Mouse (Mus musculus) lung, postnatal 4 days (tissue): Measurements from ENCODE around the gene Pfkfb3.

ENCODE experiments used
- DNase-seq, 2 experiments: peaks; one replicate each; pipeline ENCODE4 v3.0.0; 2021

Gene Pfkfb3

GRCm38 (mm10) chr2:11500666-11501065, 53.2 kb downstream of the Pfkfb3 start:
- peak in 1 of 2 experiments; percentile 26 for DNase-seq

DNA sequence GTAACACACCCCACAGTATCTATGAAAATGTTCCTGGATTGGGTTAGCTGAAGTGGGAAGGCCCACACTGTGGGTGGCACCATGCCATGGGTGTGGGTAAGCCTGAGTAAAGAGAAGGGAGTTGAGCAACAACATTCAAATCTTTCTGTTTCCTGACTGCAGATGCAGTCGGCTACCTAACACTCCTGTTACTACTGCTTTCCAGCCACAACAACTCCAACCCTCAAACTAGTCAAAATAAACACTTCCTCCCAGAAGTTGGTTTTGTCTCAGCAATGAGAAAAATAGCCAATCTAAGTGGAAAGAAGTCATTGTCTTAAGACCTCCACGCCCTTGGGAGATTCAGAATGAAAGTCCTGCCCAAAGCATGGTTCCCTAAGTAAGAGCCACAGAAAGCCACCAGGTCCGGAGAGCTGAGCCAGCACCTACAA, 57.3 kb downstream of the Pfkfb3 start:
- DNase-seq = peak; percentile 62 to 69

GRCm38 (mm10) chr2:11494841-11495255, 59.0 kb downstream of the Pfkfb3 start:
- peak in 1 of 2 experiments; percentile 47 for DNase-seq

DNA sequence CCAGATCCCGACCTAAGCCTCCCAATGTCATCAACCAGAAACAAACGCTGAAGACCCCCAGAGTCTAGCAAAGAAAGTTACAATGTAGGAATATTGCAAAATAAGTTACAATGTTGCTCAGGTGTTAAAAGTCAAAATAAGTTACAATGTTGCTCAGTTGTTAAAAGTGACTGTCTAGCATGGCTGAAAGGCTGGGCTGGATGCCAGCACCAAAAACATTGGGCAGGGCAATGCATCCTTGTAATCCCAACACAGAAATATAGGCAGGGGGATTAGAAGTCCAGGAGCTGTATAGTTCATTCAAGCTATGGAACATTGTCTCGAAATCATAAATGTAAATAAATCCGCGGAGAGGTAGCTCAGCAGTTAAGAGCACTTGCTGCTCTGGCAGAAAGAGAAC, 61.0 kb downstream of the Pfkfb3 start:
- DNase-seq = no peak

GRCm38 (mm10) chr2:11491471-11491870, 62.4 kb downstream of the Pfkfb3 start:
- DNase-seq = no peak

GRCm38 (mm10) chr2:11490554-11490953, 63.3 kb downstream of the Pfkfb3 start:
- DNase-seq = no peak

DNA sequence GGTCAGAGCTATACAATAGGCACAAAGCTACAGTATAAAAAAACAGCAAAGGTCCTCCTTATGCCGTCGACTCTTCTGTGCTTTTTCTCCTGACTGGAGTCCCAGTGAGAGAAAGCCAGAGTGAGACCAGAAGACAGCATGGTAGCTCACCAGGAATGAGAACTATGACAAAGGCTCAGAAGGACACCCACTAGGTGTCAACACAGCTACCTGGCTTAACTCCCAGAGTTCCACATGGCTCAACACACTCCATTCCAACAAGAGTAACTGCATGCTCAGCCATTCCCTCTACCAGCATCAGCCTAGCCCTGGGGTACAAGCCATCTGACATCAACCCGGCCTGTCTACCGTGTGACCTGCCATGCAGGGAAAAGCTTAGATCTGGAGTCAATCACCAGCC, 70.7 kb downstream of the Pfkfb3 start:
- no peak for DNase-seq

- no peak for DNase-seq
Measured at GRCm38 (mm10) chr2:11482364-11482763, 71.5 kb downstream of the Pfkfb3 start.

- DNase-seq = no peak
Measured at GRCm38 (mm10) chr2:11478960-11479359, 74.9 kb downstream of the Pfkfb3 start.

DNA sequence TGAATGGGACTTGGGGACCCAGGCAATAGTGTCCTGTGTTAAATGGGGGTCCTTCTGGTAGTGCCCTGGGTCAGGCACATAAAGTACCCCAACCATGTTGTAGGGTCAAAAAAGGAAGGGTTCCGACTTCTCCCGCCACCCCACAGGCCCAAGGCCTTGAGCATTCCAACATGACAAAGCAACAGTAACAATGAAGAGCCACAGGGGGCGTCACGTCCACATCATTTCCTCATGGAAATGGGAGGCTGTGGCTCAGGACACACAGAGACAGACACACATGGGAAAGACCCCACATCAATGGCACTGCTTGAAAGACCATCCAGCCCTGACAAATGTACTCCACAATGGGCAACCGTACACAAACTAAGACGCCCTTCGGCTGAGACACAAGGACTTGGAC, 78.6 kb downstream of the Pfkfb3 start:
- DNase-seq = no peak

DNA sequence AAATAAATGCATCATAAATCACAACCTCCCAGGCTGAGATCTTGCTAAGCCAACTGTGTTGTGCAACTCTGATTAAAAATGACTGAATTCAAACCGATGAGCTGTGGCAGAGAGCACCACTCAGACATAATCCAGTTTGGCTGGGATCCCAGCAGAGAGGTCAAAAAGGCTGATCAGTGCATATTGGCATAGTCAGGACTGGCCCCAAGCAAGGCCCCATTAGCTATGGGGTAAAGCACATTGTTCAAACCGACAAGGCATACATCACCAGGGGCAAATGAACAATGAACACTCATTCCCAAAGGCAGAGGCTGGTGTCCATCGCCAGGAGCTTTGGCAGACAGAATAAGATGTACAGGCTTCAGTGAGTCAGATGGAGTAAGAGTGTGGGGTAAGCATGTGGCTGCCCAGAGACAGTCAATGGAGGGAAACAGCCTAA, 89.2 kb downstream of the Pfkfb3 start:
- DNase-seq = peak; percentile 38 to 56

DNA sequence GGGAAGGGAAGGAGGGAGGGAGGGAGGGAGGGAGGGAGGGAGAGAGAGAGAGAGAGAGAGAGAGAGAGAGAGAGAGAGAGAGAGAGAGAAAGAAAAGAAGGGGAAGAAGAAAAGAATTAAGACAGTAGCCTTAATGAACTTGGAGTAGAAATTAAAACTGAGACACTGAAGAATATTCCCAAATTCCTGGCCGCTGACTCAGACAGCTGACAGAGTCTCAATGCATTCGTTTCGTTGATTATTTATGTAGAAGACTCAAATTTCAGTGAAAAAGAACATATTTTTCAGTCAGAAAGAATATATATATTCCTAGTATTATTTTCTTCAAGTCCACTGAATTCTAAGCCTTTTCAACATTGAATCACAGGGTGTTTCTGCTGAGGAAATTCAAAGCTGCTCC, 92.9 kb downstream of the Pfkfb3 start:
- no peak for DNase-seq

DNA sequence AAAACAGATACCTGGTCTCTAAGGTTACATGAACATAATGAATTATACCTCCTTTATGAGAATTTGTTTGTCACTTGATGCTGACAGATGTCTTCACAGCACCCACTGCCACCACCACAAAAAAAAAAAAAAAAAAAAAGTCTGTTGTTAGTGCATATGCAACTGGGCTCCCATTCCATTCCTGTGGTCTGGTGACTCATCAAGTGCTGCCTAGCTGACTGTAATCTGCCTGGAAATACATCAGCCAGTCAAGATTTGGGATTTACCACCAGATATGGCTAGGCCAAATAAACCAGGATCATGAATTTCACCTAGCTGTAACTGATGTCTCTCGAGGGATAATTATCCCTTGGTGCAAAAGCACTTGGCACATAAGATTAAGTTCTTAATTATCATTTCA, 95.4 kb downstream of the Pfkfb3 start:
- no peak for DNase-seq

DNA sequence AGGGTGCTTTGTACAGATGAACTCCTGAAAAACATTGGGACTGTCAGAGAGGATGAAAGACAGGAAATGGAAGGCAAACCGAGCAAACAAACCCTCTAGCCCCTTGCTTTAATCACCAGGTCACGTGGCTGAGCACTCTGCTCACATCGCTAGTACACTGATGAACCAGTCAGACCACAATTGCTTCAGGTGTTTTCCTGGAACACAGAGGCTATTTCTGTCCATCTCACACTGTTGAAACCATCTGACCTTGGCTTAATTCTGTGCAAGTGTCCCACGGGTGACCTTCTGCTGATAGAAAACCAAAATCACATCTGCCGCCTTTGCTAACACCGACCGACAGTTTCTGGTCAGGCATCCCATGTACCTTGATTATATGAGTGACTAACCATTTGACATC, 96.0 kb downstream of the Pfkfb3 start:
- DNase-seq = no peak

DNA sequence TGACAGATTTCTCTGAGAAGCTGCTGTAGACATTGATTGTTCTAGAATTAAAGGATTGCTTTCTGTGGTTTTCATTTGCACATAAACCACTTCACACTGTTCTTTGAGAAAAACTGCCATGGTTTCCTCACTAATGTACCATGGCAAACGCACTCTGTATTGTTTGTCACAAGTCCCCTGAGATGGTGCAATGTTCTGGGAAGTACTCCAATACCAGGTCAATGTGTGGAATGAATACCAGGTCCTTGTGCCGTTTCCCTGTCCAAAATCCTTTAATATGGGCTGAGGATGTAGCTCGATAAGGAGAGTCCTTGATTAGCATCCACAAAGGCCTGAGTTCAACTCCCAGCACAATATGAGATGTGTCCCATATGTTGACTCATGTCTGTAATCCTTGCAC, 105.2 kb downstream of the Pfkfb3 start:
- no peak for DNase-seq

GRCm38 (mm10) chr2:11447865-11448264, 106.0 kb downstream of the Pfkfb3 start:
- DNase-seq = peak; percentile 25 to 42

DNA sequence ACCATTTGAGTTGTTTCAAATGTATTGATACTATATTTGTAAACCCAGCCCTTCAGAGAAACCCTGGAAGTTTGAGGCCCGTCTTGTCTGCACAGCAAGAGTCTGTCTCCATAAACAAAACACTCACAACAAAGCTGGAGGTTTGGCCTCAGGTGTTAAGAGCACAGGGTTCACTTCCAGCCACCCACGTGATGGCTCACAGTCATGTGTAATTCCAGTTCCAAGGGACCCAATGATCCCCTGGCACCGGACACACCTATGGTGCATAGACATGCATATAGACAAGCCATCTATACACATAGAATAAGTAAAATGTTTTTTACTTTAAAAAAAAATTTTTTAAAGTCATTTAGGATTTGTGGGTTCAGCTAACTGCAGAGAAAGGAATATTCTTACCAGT, 108.2 kb downstream of the Pfkfb3 start:
- DNase-seq = no peak

DNA sequence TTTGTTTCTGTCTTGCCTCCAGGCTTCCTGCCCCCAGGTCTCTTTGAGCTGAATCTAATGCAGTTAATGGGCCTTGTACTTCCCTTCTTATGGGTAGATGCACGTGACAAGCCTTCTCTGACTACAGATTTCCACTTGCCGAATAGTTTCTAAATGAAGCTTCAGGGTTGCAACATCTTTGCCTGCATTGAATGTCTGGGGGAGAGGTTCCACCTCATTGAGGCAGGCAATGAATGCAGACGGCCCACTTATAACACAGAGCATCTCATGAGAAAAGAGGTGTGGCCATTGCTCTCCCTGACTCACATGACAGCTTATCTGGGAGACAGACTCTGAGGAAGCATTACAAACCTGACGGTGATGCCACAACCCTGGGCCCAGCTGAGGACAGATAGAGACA, 112.0 kb downstream of the Pfkfb3 start:
- peak in 1 of 2 experiments; percentile 20 for DNase-seq

- peak; percentile 57 to 87 for DNase-seq
Measured at GRCm38 (mm10) chr2:11438231-11438954, 115.5 kb downstream of the Pfkfb3 start.

DNA sequence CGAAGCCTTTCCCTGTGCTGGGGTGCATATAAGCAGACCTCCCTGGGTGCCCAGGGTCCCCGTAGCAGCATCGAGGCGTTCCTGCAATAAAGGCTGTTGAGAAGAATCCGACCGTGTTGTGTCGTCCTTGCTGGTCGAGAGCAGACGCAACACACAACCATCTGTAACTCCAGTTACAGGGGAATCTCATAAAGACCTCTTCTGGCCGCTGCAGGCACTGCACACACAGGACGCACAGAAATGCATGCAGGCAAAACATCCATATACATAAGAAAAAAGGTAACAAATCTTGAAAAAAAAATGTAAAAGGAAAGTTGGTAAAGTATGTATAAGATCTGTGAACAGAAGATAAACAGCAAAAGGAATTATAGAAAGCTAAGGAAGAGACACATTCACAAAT, 117.5 kb downstream of the Pfkfb3 start:
- no peak for DNase-seq

- no peak for DNase-seq
Measured at GRCm38 (mm10) chr2:11433353-11433752, 120.5 kb downstream of the Pfkfb3 start.

DNA sequence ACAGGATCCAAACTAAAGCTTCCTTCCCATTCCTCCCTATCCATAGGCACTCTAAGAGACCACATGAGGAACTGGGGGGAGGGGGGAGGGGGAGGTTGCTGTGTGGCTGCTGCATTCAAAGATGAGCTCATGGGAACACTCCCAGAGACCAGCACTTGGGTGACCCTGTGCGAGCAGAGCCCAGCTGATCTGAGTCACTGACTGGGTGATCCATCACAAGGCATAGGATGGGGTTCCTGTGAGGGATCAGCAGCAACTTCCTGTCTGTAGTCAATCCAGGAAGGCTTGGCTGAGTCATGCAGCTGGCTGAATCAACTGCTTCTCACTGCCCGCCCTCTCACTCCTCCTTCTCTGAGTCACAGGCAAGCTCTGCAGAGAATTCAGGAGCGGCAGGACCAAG, 124.3 kb downstream of the Pfkfb3 start:
- peak; percentile 80 to 90 for DNase-seq

GRCm38 (mm10) chr2:11428621-11429020, 125.3 kb downstream of the Pfkfb3 start:
- no peak for DNase-seq

DNA sequence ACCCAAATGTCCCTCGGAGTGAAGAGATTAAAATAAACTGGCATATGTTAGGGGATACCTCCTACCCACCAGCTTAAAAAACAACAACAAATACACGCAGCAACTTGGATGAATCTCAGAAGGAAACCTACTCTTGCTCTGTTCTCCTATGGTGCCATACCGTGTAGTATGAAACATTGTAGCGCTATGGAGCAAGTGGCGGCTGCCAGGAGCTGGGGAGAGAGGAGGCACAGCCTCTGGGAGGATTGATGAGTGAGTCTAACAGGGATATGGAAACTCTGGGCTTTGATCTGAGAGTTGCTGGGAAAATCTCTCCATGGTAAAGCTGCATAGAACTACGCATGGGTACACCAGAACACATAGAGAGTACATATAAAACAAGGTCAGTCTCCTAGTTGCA, 126.3 kb downstream of the Pfkfb3 start:
- no peak for DNase-seq

- no peak for DNase-seq
Measured at GRCm38 (mm10) chr2:11426379-11426778, 127.5 kb downstream of the Pfkfb3 start.
